Mouse (Mus musculus) forebrain, embryonic 15.5 days (tissue): ENCODE results near the gene Zfp663. TPM values are rescaled to one million over a fixed set of nuclear protein-coding genes. Genes with fewer than 3 reads are reported as not detected.

ENCODE experiments used
- ATAC-seq: fragments of 200-750 bp; cut with Nextera tagmentation; replicated peaks from 2 replicates; pipeline ENCODE4 v1.8.0; 2017; ENCODE audit warnings: mild to moderate bottlenecking, moderate TSS enrichment, moderate library complexity
- H3K27ac ChIP-seq: fragments of 300-500 bp; sonication (generic); replicated peaks from 2 replicates; pipeline ENCODE4 v1.5.1; 2015; ENCODE audit warnings: mild to moderate bottlenecking, inconsistent platforms
- H3K27me3 ChIP-seq: fragments of 300-500 bp; sonication (generic); 2 replicates; pipeline ENCODE4 v1.6.1; 2015; ENCODE audit warnings: inconsistent platforms
- H3K36me3 ChIP-seq: fragments of 300-500 bp; sonication (generic); 2 replicates; pipeline ENCODE4 v1.6.1; 2015; ENCODE audit warnings: mild to moderate bottlenecking, inconsistent platforms
- H3K4me1 ChIP-seq: fragments of 300-500 bp; sonication (generic); 2 replicates; pipeline ENCODE4 v1.6.1; 2015; ENCODE audit warnings: inconsistent platforms
- H3K4me2 ChIP-seq: fragments of 300-500 bp; sonication (generic); replicated peaks from 2 replicates; pipeline ENCODE4 v1.6.1; 2015; ENCODE audit warnings: mild to moderate bottlenecking, inconsistent platforms
- H3K4me3 ChIP-seq: fragments of 300-500 bp; sonication (generic); 2 replicates; pipeline ENCODE4 v1.5.1; 2015; ENCODE audit warnings: mild to moderate bottlenecking, inconsistent platforms
- H3K9ac ChIP-seq: fragments of 300-500 bp; sonication (generic); replicated peaks from 2 replicates; pipeline ENCODE4 v1.6.1; 2015; ENCODE audit warnings: mild to moderate bottlenecking, inconsistent platforms
- H3K9me3 ChIP-seq: fragments of 300-500 bp; sonication (generic); 2 replicates; pipeline ENCODE4 v1.6.1; 2016; ENCODE audit warnings: inconsistent platforms
- WGBS: fragments of 180-500 bp; shearing (Covaris S2); methylation state at CpG from one replicate; pipeline ENCODE4 v1.1.7; 2015; ENCODE audit warnings: mixed read lengths; 5-methylcytosine and 5-hydroxymethylcytosine counted together
- polyA plus RNA-seq: library from polyadenylated mRNA; unstranded; fragments of >200 nt; fragmentation: Nextera tagmentation; extraction: Ambion mirVana; gene quantifications from 2 replicates; pipeline ENCODE4 v1.2.1, GENCODE M21; 2015

Gene Zfp663
- polyA plus RNA-seq, 1 experiment from 2014 or later = 6.5 TPM

GRCm38 (mm10) chr2:165316837-165317473 is 51.6 kb downstream of the Zfp663 start:
- Histone ChIP-seq H3K4me2 (peak overlapping the region; percentile 12), H3K27me3 (no peaks in the 10 kb centered on the region), H3K4me3 (no peak overlapping the region), H3K9me3 (no peaks in the 10 kb centered on the region), H3K9ac (peak overlapping the region; percentile 25), H3K4me1 (peaks cover 48% of the 10 kb centered on the region), H3K27ac (peak overlapping the region; percentile 88), H3K36me3 (peaks cover 31% of the 10 kb centered on the region)
- ATAC-seq = peak; percentile 88
- WGBS = 3% methylated on average over 9 of the region's 9 CpGs

GRCm38 (mm10) chr2:165316204-165316603 is 52.3 kb downstream of the Zfp663 start:
- WGBS = 57% methylated on average over 10 of the region's 10 CpGs
- peak overlapping the region; percentile 25; the same call in 1 of the 2 replicates for H3K9ac ChIP-seq
- no peak overlapping the region for H3K4me3 ChIP-seq
- no peak for ATAC-seq
- H3K9me3 ChIP-seq = no peaks in the 10 kb centered on the region
- no peak overlapping the region for H3K4me2 ChIP-seq
- H3K4me1 ChIP-seq = peaks cover 50% of the 10 kb centered on the region
- peak overlapping the region; percentile 88 for H3K27ac ChIP-seq
- peaks cover 31% of the 10 kb centered on the region for H3K36me3 ChIP-seq
- no peaks in the 10 kb centered on the region for H3K27me3 ChIP-seq

- ATAC-seq = no peak
Measured at GRCm38 (mm10) chr2:165314197-165314596, 54.3 kb downstream of the Zfp663 start.

GRCm38 (mm10) chr2:165312381-165312780 is 56.1 kb downstream of the Zfp663 start:
- H3K27ac ChIP-seq = no peak overlapping the region
- H3K4me1 ChIP-seq = peaks cover 43% of the 10 kb centered on the region
- no peak overlapping the region for H3K4me2 ChIP-seq
- no peaks in the 10 kb centered on the region for H3K9me3 ChIP-seq
- no peak overlapping the region for H3K9ac ChIP-seq
- H3K36me3 ChIP-seq = peaks cover 36% of the 10 kb centered on the region
- ATAC-seq = no peak
- H3K4me3 ChIP-seq = no peak overlapping the region
- no peaks in the 10 kb centered on the region for H3K27me3 ChIP-seq
- 69% methylated on average over 7 of the region's 7 CpGs for WGBS

More at GRCm38 (mm10) chr2:165314197-165314596, 54.3 kb downstream of the Zfp663 start:
- Histone ChIP-seq H3K4me2 (no peak overlapping the region), H3K27ac (no peak overlapping the region), H3K4me1 (peaks cover 53% of the 10 kb centered on the region), H3K36me3 (peaks cover 31% of the 10 kb centered on the region), H3K9ac (no peak overlapping the region), H3K4me3 (no peak overlapping the region), H3K9me3 (no peaks in the 10 kb centered on the region), H3K27me3 (no peaks in the 10 kb centered on the region)
- 80% methylated on average over 8 of the region's 8 CpGs for WGBS

- H3K9ac ChIP-seq = no peak overlapping the region
- WGBS = 27% methylated on average over 12 of the region's 12 CpGs
- peak; percentile 53; the same call in 1 of the 2 replicates for ATAC-seq
- no peak overlapping the region for H3K4me3 ChIP-seq
- no peaks in the 10 kb centered on the region for H3K27me3 ChIP-seq
- no peak overlapping the region for H3K4me2 ChIP-seq
- peaks cover 35% of the 10 kb centered on the region for H3K4me1 ChIP-seq
- H3K36me3 ChIP-seq = peaks cover 41% of the 10 kb centered on the region
- H3K27ac ChIP-seq = 0 out of 2 replicates have a peak overlapping the region, but pooled peaks have one; percentile 41
- no peaks in the 10 kb centered on the region for H3K9me3 ChIP-seq
Measured at GRCm38 (mm10) chr2:165311577-165311976, 57.0 kb downstream of the Zfp663 start.

- 0 out of 2 replicates have a peak overlapping the region, but pooled peaks have one; percentile 10 for H3K9ac ChIP-seq
- no peak for ATAC-seq
Measured at GRCm38 (mm10) chr2:165310818-165311425, 57.6 kb downstream of the Zfp663 start.

GRCm38 (mm10) chr2:165307801-165308200 is 60.7 kb downstream of the Zfp663 start:
- WGBS = 85% methylated on average over 6 of the region's 6 CpGs
- Histone ChIP-seq H3K4me1 (peaks cover 29% of the 10 kb centered on the region), H3K4me3 (no peak overlapping the region), H3K36me3 (peaks cover 38% of the 10 kb centered on the region), H3K4me2 (no peak overlapping the region), H3K27me3 (no peaks in the 10 kb centered on the region), H3K9me3 (no peaks in the 10 kb centered on the region), H3K9ac (no peak overlapping the region), H3K27ac (no peak overlapping the region)
- no peak for ATAC-seq

More at GRCm38 (mm10) chr2:165310818-165311425, 57.6 kb downstream of the Zfp663 start:
- no peak overlapping the region for H3K4me3 ChIP-seq
- no peaks in the 10 kb centered on the region for H3K9me3 ChIP-seq
- H3K4me1 ChIP-seq = peaks cover 29% of the 10 kb centered on the region
- H3K27me3 ChIP-seq = no peaks in the 10 kb centered on the region
- 0 out of 2 replicates have a peak overlapping the region, but pooled peaks have one; percentile 41 for H3K27ac ChIP-seq
- 20% methylated on average over 13 of the region's 13 CpGs for WGBS
- H3K36me3 ChIP-seq = peaks cover 41% of the 10 kb centered on the region
- H3K4me2 ChIP-seq = no peak overlapping the region

GRCm38 (mm10) chr2:165305438-165305837 is 63.1 kb downstream of the Zfp663 start:
- H3K36me3 ChIP-seq = peaks cover 39% of the 10 kb centered on the region
- no peak overlapping the region for H3K9ac ChIP-seq
- H3K9me3 ChIP-seq = no peaks in the 10 kb centered on the region
- no peak for ATAC-seq
- peaks cover 16% of the 10 kb centered on the region for H3K4me1 ChIP-seq
- WGBS = 86% methylated on average over 8 of the region's 8 CpGs
- H3K4me2 ChIP-seq = no peak overlapping the region
- no peak overlapping the region for H3K27ac ChIP-seq
- no peaks in the 10 kb centered on the region for H3K27me3 ChIP-seq
- no peak overlapping the region for H3K4me3 ChIP-seq

GRCm38 (mm10) chr2:165304819-165305218 is 63.7 kb downstream of the Zfp663 start:
- Histone ChIP-seq H3K9ac (no peak overlapping the region), H3K27me3 (no peaks in the 10 kb centered on the region), H3K4me1 (peaks cover 17% of the 10 kb centered on the region), H3K4me3 (no peak overlapping the region), H3K9me3 (no peaks in the 10 kb centered on the region), H3K36me3 (peaks cover 39% of the 10 kb centered on the region), H3K4me2 (no peak overlapping the region), H3K27ac (no peak overlapping the region)
- no peak for ATAC-seq
- 93% methylated on average over 19 of the region's 19 CpGs for WGBS

GRCm38 (mm10) chr2:165303354-165304012 is 65.0 kb downstream of the Zfp663 start:
- ATAC-seq = no peak
- H3K9ac ChIP-seq = no peak overlapping the region
- no peak overlapping the region for H3K4me2 ChIP-seq
- H3K4me1 ChIP-seq = peaks cover 18% of the 10 kb centered on the region
- H3K27ac ChIP-seq = no peak overlapping the region
- no peaks in the 10 kb centered on the region for H3K27me3 ChIP-seq
- H3K9me3 ChIP-seq = no peaks in the 10 kb centered on the region
- 90% methylated on average over 6 of the region's 6 CpGs for WGBS
- no peak overlapping the region for H3K4me3 ChIP-seq
- H3K36me3 ChIP-seq = peaks cover 39% of the 10 kb centered on the region

GRCm38 (mm10) chr2:165301409-165301808 is 67.1 kb downstream of the Zfp663 start:
- Histone ChIP-seq H3K4me2 (no peak overlapping the region), H3K27me3 (no peaks in the 10 kb centered on the region), H3K9ac (no peak overlapping the region), H3K9me3 (no peaks in the 10 kb centered on the region), H3K36me3 (peaks cover 50% of the 10 kb centered on the region), H3K27ac (peak overlapping the region; percentile 39; the same call in 1 of the 2 replicates), H3K4me1 (peaks cover 18% of the 10 kb centered on the region), H3K4me3 (no peak overlapping the region)
- no peak for ATAC-seq
- WGBS = 49% methylated on average over 3 of the region's 3 CpGs
